Mouse (Mus musculus) thymus, adult 2 months (tissue): Measurements from ENCODE around the gene Gm20388.

Source experiments
- CTCF ChIP-seq: fragments of 200-500 bp; IDR thresholded peaks from 2 replicates; pipeline ENCODE4 v1.5.1; 2012; ENCODE audit warnings: mild to moderate bottlenecking, control low read depth, low read length, moderate library complexity, borderline replicate concordance; ENCODE audit not compliant: control insufficient read depth, poor library complexity, insufficient read depth; ENCODE audit errors: extremely low read depth
- POLR2A ChIP-seq: fragments of 200-500 bp; IDR thresholded peaks from 2 replicates; pipeline ENCODE4 v1.6.1; 2012; ENCODE audit warnings: mild to moderate bottlenecking, low read length, control low read depth, moderate library complexity; ENCODE audit not compliant: control insufficient read depth, poor library complexity, insufficient read depth; ENCODE audit errors: extremely low read depth

DNA sequence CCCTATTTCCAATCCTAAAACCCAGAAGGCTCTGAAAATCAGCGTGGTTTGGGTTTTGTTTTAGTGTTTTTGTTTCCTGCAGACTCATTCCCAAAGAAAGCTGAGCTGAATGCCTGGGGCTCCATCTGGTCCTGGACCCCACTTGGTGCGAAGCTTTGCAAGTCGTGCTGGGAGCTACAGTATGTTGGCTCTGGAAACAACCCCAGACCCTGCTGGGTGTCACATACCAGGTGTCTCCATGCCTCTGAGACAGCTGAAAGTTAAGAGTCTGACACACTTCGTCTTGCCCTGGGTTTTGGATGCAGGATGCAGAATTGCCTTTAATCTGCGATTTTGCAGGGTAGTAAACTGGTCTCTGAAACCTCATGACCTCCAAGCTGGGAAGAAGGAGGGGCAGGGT lies 2913.9 kb downstream of the Gm20388 start:
- TF ChIP-seq CTCF (no peak), POLR2A (no peak)
